Mouse (Mus musculus) cerebellum, adult 18-20 months (tissue): ENCODE results near the gene Baiap2l2.

Experiments
- DNase-seq, 2 experiments: peaks; one replicate each; pipeline ENCODE4 v3.0.0; 2021

The Baiap2l2 gene

DNA sequence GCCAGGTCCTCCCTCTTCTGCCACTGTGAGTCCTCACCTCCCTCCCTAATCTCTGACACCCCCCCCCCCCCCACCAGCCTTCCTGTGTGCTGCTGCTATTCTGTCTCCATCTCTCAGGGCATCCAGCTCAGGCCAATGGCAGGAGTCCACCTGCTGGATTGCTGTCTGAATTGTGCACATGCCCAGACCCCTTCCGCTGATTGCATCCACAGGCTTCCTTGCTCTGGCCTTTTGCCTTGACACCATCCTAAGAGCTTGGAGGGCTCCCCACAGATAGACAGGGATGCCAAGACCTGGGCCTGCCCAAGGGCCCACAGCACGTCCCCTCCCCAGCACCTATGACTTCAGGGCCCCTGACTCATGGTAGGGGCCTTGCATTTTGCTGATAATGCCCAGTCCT lies 75.0 kb downstream of the Baiap2l2 start:
- no peak for DNase-seq

DNA sequence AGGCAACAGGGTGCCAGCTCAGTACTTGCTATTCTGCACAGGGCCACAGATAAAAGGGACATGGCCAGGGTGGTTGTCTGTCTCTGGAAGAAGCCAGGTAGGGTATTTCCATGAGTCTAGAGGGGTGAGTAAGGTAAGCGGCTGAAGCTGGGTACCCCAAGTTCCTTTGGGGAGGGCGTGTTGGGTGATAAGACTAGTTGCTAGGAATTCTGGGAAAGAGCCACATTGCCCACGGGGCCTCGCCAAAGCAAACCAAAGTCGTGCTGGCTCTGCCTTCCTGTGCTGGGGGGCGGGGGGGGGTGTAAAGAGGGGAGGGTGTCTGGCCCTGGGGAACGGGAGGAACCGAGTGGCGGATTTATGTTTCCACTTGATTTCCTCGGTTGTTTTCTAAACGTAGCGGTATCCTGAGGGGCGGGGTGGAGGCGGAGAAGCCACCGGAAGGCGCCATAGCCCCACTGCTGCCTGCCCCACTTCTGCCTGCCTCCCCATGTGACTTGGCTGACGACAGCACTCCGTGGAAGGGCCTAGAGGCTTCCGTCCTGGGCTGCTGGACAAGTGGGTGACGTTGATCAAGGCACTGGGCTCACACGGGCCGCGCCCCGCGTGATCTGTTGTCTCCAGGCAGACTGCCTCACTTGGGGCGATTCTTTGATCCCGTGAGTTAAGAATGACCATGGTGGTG lies 76.4 kb downstream of the Baiap2l2 start:
- peak in 1 of 2 experiments; percentile 19 for DNase-seq

DNA sequence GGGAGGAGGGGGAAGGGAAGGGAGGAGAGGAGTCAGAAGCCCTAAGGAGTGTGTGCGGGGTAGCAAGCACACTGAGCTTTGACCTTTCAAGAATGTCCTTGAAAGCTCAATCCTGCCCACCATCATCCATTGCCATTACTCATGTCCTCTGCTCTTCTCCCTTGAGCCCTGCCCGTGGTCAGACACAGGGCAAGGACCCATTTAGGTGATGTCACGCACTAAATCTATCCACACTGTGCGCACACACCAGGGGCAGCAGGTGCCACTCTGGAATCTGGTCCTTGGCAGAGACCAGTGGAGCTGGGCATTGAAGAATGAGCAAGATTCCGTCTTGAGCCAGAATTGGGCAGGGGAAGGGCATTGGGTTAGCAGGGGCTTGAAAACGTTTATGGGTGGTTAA lies 77.1 kb downstream of the Baiap2l2 start:
- DNase-seq, result no peak
